Mouse (Mus musculus) kidney, adult 2 months (tissue): Measurements from ENCODE around the gene Col6a2.

Experiments
- CTCF ChIP-seq: fragments of 200-500 bp; conservative IDR thresholded peaks from 2 replicates; pipeline ENCODE4 v1.5.1; 2011; ENCODE audit warnings: low read depth, mild to moderate bottlenecking, control low read depth, low read length, moderate library complexity, mixed read lengths; ENCODE audit not compliant: insufficient read depth, insufficient read length
- POLR2A ChIP-seq: fragments of 200-500 bp; IDR thresholded peaks from one replicate; pipeline ENCODE4 v1.6.1; 2011; ENCODE audit warnings: low read depth, low read length, control low read depth

DNA sequence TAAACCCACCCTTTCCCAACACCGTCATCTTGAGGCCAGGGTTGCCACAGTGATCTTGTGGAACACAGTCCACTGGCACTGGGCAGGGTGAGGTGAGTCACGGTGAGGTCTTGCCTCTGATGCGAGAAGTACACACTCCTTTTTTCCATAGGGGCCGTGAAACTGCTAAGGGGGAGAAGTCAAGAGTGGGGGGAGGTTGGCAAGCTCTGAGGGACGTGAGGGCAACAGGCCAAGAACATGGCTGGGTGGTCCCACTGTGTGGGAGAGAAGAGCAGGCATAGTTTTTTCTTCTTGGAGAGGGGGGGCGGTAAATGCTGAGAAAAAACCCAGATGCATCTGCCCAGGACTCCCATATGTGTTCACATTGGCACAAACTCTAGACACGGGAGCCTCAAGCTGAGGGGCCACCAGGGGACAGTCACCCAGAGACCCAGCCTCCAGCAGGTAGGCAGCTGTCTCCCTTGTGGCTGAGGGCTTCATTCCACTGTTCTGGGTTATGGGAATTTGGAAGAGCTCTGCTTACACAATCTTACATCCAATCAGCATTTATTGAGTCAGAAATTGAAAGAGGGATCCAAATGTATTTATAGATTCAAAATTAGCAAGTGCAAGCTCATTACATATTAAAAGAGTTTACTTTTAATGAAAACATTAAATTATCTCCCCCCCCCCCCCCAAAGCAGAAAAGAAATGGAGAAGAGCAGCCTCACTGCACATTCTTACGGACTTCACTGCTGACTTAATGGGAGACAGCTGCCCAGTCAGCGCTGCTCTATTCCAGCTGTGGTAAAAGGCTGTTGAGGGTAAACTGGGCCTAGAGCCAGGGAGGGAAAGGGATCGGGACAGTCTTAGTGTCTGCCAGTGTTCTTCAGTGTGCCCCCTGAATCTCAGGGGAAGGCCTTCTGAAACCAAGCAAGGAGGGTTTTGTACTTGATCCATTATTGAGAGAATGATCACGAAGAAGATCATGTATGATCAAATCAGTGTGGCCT, 30.2 kb upstream of the Col6a2 start:
- TF ChIP-seq POLR2A (no peak), CTCF (no peak)
